Mouse (Mus musculus): Measurements from ENCODE around the gene Exd2.

DNA sequence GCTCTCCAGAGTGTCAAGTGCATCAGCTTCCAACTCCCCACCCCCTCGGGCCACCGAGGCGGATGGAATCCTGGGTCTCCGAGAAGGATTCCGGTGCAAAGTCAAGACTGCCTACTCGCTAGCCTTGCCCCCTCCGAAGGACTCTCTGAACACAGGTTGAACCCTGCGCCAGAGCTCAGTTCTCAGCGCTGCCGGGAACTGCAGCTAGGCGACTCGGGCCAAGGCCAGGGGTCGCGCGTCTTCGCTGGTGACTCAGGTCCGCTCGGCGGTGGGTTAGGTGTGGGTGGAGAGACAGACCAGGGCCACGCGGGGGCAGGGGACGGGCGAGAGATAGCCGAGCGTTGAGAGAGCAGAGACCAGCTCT, 55.5 kb downstream of the Exd2 start:
- TF ChIP-seq CTCF (IDR thresholded peaks at IDR 0.05; ENCODE audit: low read depth) = no peak
- TF ChIP-seq EP300 (IDR thresholded peaks at IDR 0.05; ENCODE audit: low read depth) = no peak
